Mouse (Mus musculus) myocyte (in vitro differentiated cells): Measurements from ENCODE around the gene Scrg1. TPM values are rescaled to one million over a fixed set of nuclear protein-coding genes. Genes with fewer than 3 reads are reported as not detected.
"Not testable (repeated sequence)": the region's sequence is repeated elsewhere in the genome, so short reads cannot be mapped to it uniquely, and the experiment has no call there.

Experiments
- H3K27me3 ChIP-seq: one replicate; pipeline ENCODE4 v1.6.1; 2011; ENCODE audit not compliant: control insufficient read depth, insufficient read depth, insufficient read length
- H3K36me3 ChIP-seq: one replicate; pipeline ENCODE4 v1.6.1; 2011; ENCODE audit not compliant: control insufficient read depth, insufficient read depth
- H3K4me2 ChIP-seq: one replicate; pipeline ENCODE4 v1.6.1; 2011; ENCODE audit warnings: low read depth, control low read depth
- H3K4me3 ChIP-seq: one replicate; pipeline ENCODE4 v1.5.1; 2011; ENCODE audit warnings: mild to moderate bottlenecking, control low read depth, moderate library complexity
- H3K79me2 ChIP-seq: one replicate; pipeline ENCODE4 v1.6.1; 2011; ENCODE audit not compliant: control insufficient read depth, insufficient read depth
- H3ac ChIP-seq: one replicate; pipeline ENCODE4 v1.6.1; 2011; ENCODE audit not compliant: control insufficient read depth, insufficient read length
- CEBPB ChIP-seq: IDR thresholded peaks from 2 replicates; pipeline ENCODE4 v1.6.1; 2011; ENCODE audit warnings: mild to moderate bottlenecking, moderate library complexity; ENCODE audit not compliant: poor library complexity, insufficient read depth, severe bottlenecking
- E2F4 ChIP-seq: IDR thresholded peaks from one replicate; pipeline ENCODE4 v1.6.1; 2011; ENCODE audit warnings: mild to moderate bottlenecking, control low read depth, moderate library complexity; ENCODE audit not compliant: insufficient read depth
- MAX ChIP-seq: IDR thresholded peaks from one replicate; pipeline ENCODE4 v1.6.1; 2011; ENCODE audit warnings: low read depth, mild to moderate bottlenecking, control low read depth
- MYOD1 ChIP-seq, 3 experiments: IDR thresholded peaks; one replicate each; pipeline ENCODE4 v1.6.1; 2011; ENCODE audit warnings: control low read depth in 2 of 3, low read depth in 2 of 3, mild to moderate bottlenecking in 2 of 3, moderate library complexity in 1 of 3; ENCODE audit not compliant: insufficient read length in 2 of 3, control insufficient read depth in 1 of 3
- MYOG ChIP-seq, 3 experiments: IDR thresholded peaks; one replicate each; pipeline ENCODE4 v1.6.1; 2011; ENCODE audit warnings: control low read depth in 2 of 3, low read depth in 2 of 3, mild to moderate bottlenecking in 2 of 3; ENCODE audit not compliant: insufficient read length in 2 of 3, control insufficient read depth in 1 of 3, insufficient read depth in 1 of 3
- POLR2A ChIP-seq: IDR thresholded peaks from one replicate; pipeline ENCODE4 v1.6.1; 2011; ENCODE audit warnings: low read depth, mild to moderate bottlenecking, control low read depth, moderate library complexity; ENCODE audit not compliant: insufficient read length
- POLR2AphosphoS2 ChIP-seq: IDR thresholded peaks from one replicate; pipeline ENCODE4 v1.6.1; 2011; ENCODE audit warnings: low read depth, control low read depth; ENCODE audit not compliant: insufficient read length
- REST ChIP-seq: IDR thresholded peaks from one replicate; pipeline ENCODE4 v1.6.1; 2011; ENCODE audit warnings: mild to moderate bottlenecking, control low read depth, moderate library complexity; ENCODE audit not compliant: insufficient read depth, insufficient read length
- SRF ChIP-seq: IDR thresholded peaks from one replicate; pipeline ENCODE4 v1.6.1; 2011; ENCODE audit warnings: low read depth; ENCODE audit not compliant: control insufficient read depth, insufficient read length
- TCF12 ChIP-seq: IDR thresholded peaks from one replicate; pipeline ENCODE4 v1.6.1; 2011; ENCODE audit warnings: mild to moderate bottlenecking, control low read depth; ENCODE audit not compliant: poor library complexity, insufficient read depth, severe bottlenecking
- TCF3 ChIP-seq: IDR thresholded peaks from one replicate; pipeline ENCODE4 v1.6.1; 2011; ENCODE audit warnings: low read depth, control low read depth; ENCODE audit not compliant: insufficient read length
- USF1 ChIP-seq: IDR thresholded peaks from one replicate; pipeline ENCODE4 v1.6.1; 2011; ENCODE audit warnings: low read depth, mild to moderate bottlenecking, control low read depth, moderate library complexity
- polyA plus RNA-seq: library from polyadenylated mRNA; unstranded; fragments of >200 nt; fragmentation: generic; extraction: Trizol; gene quantifications from one replicate; pipeline ENCODE4 v1.2.1, GENCODE M21; 2012; ENCODE audit warnings: missing spikeins

Gene Scrg1
- polyA plus RNA-seq, 1 experiment, result not detected

GRCm38 (mm10) chr8:57508657-57509056, 52.9 kb downstream of the Scrg1 start:
- H3K27me3 ChIP-seq, result no peaks in the 10 kb centered on the region
- H3K4me3 ChIP-seq, result no peak overlapping the region
- peaks cover 10% of the 10 kb centered on the region for H3K79me2 ChIP-seq
- H3K4me2 ChIP-seq, result no peak overlapping the region
- H3ac ChIP-seq, result no peak overlapping the region
- TF ChIP-seq MYOG (IDR thresholded peaks at IDR 0.05; ENCODE audit: control insufficient read depth in 1 of 3, insufficient read depth in 1 of 3, insufficient read length in 2 of 3, low read depth in 2 of 3) (no peak), TCF3 (no peak), MYOD1 (IDR thresholded peaks at IDR 0.05; ENCODE audit: control insufficient read depth in 1 of 3, insufficient read length in 2 of 3, low read depth in 2 of 3) (no peak), REST (no peak), MAX (no peak), POLR2A (no peak), CEBPB (no peak), USF1 (no peak), POLR2AphosphoS2 (no peak), TCF12 (no peak), SRF (no peak), E2F4 (no peak)
- peaks cover 2% of the 10 kb centered on the region for H3K36me3 ChIP-seq

GRCm38 (mm10) chr8:57510791-57511315, 55.1 kb downstream of the Scrg1 start:
- Histone ChIP-seq H3K36me3 (peaks cover 8% of the 10 kb centered on the region), H3ac (peak overlapping the region; percentile 37), H3K27me3 (no peaks in the 10 kb centered on the region), H3K4me2 (peak overlapping the region; percentile 74), H3K4me3 (peak overlapping the region; percentile 50), H3K79me2 (peaks cover 23% of the 10 kb centered on the region)
- peak; percentile 54 for TF ChIP-seq POLR2A
- TF ChIP-seq POLR2AphosphoS2, result peak; percentile 56
- no peak for TF ChIP-seq MYOD1 (IDR thresholded peaks at IDR 0.05; ENCODE audit: control insufficient read depth in 1 of 3, insufficient read length in 2 of 3, low read depth in 2 of 3)

- Histone ChIP-seq H3K36me3 (peaks cover 12% of the 10 kb centered on the region), H3K79me2 (peaks cover 23% of the 10 kb centered on the region), H3K4me3 (peak within 1 kb of the TSS; percentile 50), H3ac (peak within 1 kb of the TSS; percentile 37), H3K4me2 (peak within 1 kb of the TSS; percentile 74), H3K27me3 (no peaks in the 10 kb centered on the region)
- peak; percentile 72 for TF ChIP-seq POLR2AphosphoS2
- TF ChIP-seq MYOD1 (IDR thresholded peaks at IDR 0.05; ENCODE audit: control insufficient read depth in 1 of 3, insufficient read length in 2 of 3, low read depth in 2 of 3), result no peak
- peak; percentile 90 for TF ChIP-seq E2F4
- peak; percentile 67 for TF ChIP-seq POLR2A
Observed at GRCm38 (mm10) chr8:57511316-57512118, 55.8 kb downstream of the Scrg1 start, which contains the start of gene Hmgb2. TSS of gene Hmgb2 (plus strand) at chr8:57511907.

GRCm38 (mm10) chr8:57512141-57513056, 56.7 kb downstream of the Scrg1 start:
- H3K79me2 ChIP-seq, result peaks cover 23% of the 10 kb centered on the region
- no peaks in the 10 kb centered on the region for H3K27me3 ChIP-seq
- peak overlapping the region; percentile 50 for H3K4me3 ChIP-seq
- peaks cover 18% of the 10 kb centered on the region for H3K36me3 ChIP-seq
- TF ChIP-seq USF1 (no peak), CEBPB (no peak), MAX (no peak), MYOD1 (IDR thresholded peaks at IDR 0.05; ENCODE audit: control insufficient read depth in 1 of 3, insufficient read length in 2 of 3, low read depth in 2 of 3) (no peak), REST (no peak), E2F4 (no peak), TCF3 (no peak), POLR2A (no peak), SRF (no peak), POLR2AphosphoS2 (no peak), TCF12 (no peak), MYOG (IDR thresholded peaks at IDR 0.05; ENCODE audit: control insufficient read depth in 1 of 3, insufficient read depth in 1 of 3, insufficient read length in 2 of 3, low read depth in 2 of 3) (no peak)
- peak overlapping the region; percentile 73 for H3K4me2 ChIP-seq
- peak overlapping the region; percentile 37 for H3ac ChIP-seq

- Histone ChIP-seq H3K4me2 (peak overlapping the region; percentile 73), H3K36me3 (peaks cover 24% of the 10 kb centered on the region), H3K4me3 (peak overlapping the region; percentile 50), H3K79me2 (peaks cover 23% of the 10 kb centered on the region)
- H3ac ChIP-seq, H3K27me3 ChIP-seq: not testable (repeated sequence)
Observed at GRCm38 (mm10) chr8:57513178-57513661, 57.5 kb downstream of the Scrg1 start.
